Mouse (Mus musculus): ENCODE data around the gene Tfap2e. TPM values are rescaled to one million over a fixed set of nuclear protein-coding genes. Genes with fewer than 3 reads are reported as not detected.

The Tfap2e gene
- polyA plus RNA-seq, 1 experiment from 2014 or later, result not detected

DNA sequence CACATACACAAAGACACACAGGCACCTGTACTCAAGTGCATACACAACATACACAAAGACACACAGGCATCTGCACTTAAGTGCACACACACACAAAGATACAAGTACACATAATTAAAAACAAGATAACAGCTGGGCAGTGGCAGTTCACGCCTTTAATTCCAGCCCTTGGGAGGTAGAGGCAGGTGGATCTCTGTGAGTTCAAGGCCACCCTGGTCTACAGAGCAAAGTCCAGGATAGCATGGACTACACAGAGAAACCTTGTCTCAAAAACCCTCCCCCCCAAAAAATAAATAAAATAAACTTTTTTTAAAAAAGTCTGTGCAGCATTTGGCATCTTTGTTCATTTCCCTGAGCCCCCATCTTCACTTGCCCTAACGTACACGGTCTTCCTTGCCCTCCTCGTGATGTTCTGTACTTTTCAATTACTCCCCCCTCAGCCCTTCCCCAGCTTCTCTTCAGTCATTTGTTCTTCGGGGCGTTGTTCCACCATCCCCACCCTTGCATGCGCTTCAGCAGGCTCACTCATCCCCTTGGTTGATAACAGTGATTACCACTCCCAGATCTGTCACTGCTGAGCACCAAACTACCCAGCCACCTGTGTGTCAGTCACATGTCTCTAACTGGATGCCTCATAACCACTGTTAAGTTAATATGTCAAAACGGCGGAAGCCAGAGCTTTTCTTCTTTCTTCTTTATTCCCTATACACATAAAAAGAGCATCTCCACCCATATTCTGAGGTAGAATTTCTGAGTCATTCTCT lies 33.9 kb upstream of the Tfap2e start:
- Histone ChIP-seq H3K4me2 (ENCODE audit: low read depth, low read length) (no peak overlapping the region), H3K27me3 (replicated peaks; ENCODE audit: control insufficient read depth, insufficient read depth, low read length) (no peaks in the 10 kb centered on the region), H3K27ac (ENCODE audit: low read length) (no peak overlapping the region), H3K4me1 (ENCODE audit: control insufficient read depth, insufficient read depth, low read length) (peaks cover 5% of the 10 kb centered on the region; the same call in 1 of the 2 replicates), H3K9ac (ENCODE audit: low read depth, low read length) (no peak overlapping the region), H3K4me3 (ENCODE audit: low read length) (no peak overlapping the region), H3K36me3 (ENCODE audit: control insufficient read depth, insufficient read depth, low read length) (no peaks in the 10 kb centered on the region; the same call in 1 of the 2 replicates), H3K9me3 (ENCODE audit: control insufficient read depth, low read length) (no peaks in the 10 kb centered on the region)
- ATAC-seq, result peak; percentile 95
- WGBS, result 68% methylated on average over 9 of the region's 9 CpGs

- 65% methylated on average over 2 of the region's 2 CpGs for WGBS
- Histone ChIP-seq H3K9me3 (ENCODE audit: control insufficient read depth, low read length) (no peaks in the 10 kb centered on the region), H3K27me3 (replicated peaks; ENCODE audit: control insufficient read depth, insufficient read depth, low read length) (no peaks in the 10 kb centered on the region), H3K4me2 (ENCODE audit: low read depth, low read length) (0 out of 2 replicates have a peak overlapping the region, but pooled peaks have one; percentile 26), H3K9ac (ENCODE audit: low read depth, low read length) (no peak overlapping the region), H3K27ac (ENCODE audit: low read length) (peak overlapping the region; percentile 93), H3K4me1 (ENCODE audit: control insufficient read depth, insufficient read depth, low read length) (peaks cover 4% of the 10 kb centered on the region), H3K4me3 (ENCODE audit: low read length) (no peak overlapping the region), H3K36me3 (ENCODE audit: control insufficient read depth, insufficient read depth, low read length) (peaks cover 3% of the 10 kb centered on the region; the same call in 1 of the 2 replicates)
- peak; percentile 75 for ATAC-seq
Measured at GRCm38 (mm10) chr4:126763483-126763882, 27.4 kb upstream of the Tfap2e start.

- peaks cover 4% of the 10 kb centered on the region for H3K4me1 ChIP-seq (ENCODE audit: control insufficient read depth, insufficient read depth, low read length)
- H3K27me3 ChIP-seq (replicated peaks; ENCODE audit: control insufficient read depth, insufficient read depth, low read length), result no peaks in the 10 kb centered on the region
- H3K4me2 ChIP-seq (ENCODE audit: low read depth, low read length), result peak overlapping the region; percentile 26
- peaks cover 3% of the 10 kb centered on the region; the same call in 1 of the 2 replicates for H3K36me3 ChIP-seq (ENCODE audit: control insufficient read depth, insufficient read depth, low read length)
- WGBS, result 45% methylated on average over 11 of the region's 11 CpGs
- H3K9me3 ChIP-seq (ENCODE audit: control insufficient read depth, low read length), result no peaks in the 10 kb centered on the region
- H3K9ac ChIP-seq (ENCODE audit: low read depth, low read length), result no peak overlapping the region
- H3K27ac ChIP-seq (ENCODE audit: low read length), result peak overlapping the region; percentile 93
- H3K4me3 ChIP-seq (ENCODE audit: low read length), result peak overlapping the region; percentile 4
- peak; percentile 95 for ATAC-seq
Measured at GRCm38 (mm10) chr4:126762586-126763359, 26.7 kb upstream of the Tfap2e start.

DNA sequence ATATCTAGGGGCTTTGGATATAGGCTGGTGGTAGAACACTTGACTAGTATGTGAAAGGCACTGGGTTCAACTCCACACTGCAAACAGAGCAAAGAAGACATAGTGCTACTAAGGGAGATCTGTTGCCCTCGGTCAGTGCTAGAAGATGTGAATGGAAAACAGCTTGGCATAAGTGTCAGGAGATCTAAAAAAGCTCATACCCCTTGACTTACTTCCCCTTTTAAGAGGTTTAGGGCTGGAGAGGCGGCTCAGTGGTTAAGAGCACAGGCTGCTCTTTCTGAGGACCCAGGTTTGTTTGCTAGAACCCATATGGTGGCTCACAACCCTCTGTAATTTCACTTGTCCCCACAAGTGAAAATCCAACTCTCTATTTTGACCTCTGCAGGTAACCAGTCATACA lies 23.4 kb upstream of the Tfap2e start:
- Histone ChIP-seq H3K36me3 (ENCODE audit: control insufficient read depth, insufficient read depth, low read length) (peaks cover 3% of the 10 kb centered on the region; the same call in 1 of the 2 replicates), H3K4me2 (ENCODE audit: low read depth, low read length) (no peak overlapping the region), H3K9ac (ENCODE audit: low read depth, low read length) (no peak overlapping the region), H3K27ac (ENCODE audit: low read length) (no peak overlapping the region), H3K27me3 (replicated peaks; ENCODE audit: control insufficient read depth, insufficient read depth, low read length) (no peaks in the 10 kb centered on the region), H3K9me3 (ENCODE audit: control insufficient read depth, low read length) (no peaks in the 10 kb centered on the region), H3K4me3 (ENCODE audit: low read length) (no peak overlapping the region), H3K4me1 (ENCODE audit: control insufficient read depth, insufficient read depth, low read length) (peaks cover 8% of the 10 kb centered on the region)
- 87% methylated on average over 2 of the region's 2 CpGs for WGBS
- no peak for ATAC-seq

- no peaks in the 10 kb centered on the region for H3K27me3 ChIP-seq (replicated peaks; ENCODE audit: control insufficient read depth, insufficient read depth, low read length)
- no peak overlapping the region for H3K4me2 ChIP-seq (ENCODE audit: low read depth, low read length)
- ATAC-seq, result no peak
- H3K4me1 ChIP-seq (ENCODE audit: control insufficient read depth, insufficient read depth, low read length), result peaks cover 8% of the 10 kb centered on the region
- H3K27ac ChIP-seq (ENCODE audit: low read length), result no peak overlapping the region
- WGBS, result 81% methylated on average over 5 of the region's 5 CpGs
- peaks cover 3% of the 10 kb centered on the region; the same call in 1 of the 2 replicates for H3K36me3 ChIP-seq (ENCODE audit: control insufficient read depth, insufficient read depth, low read length)
- no peak overlapping the region for H3K9ac ChIP-seq (ENCODE audit: low read depth, low read length)
- H3K9me3 ChIP-seq (ENCODE audit: control insufficient read depth, low read length), result no peaks in the 10 kb centered on the region
- no peak overlapping the region for H3K4me3 ChIP-seq (ENCODE audit: low read length)
Measured at GRCm38 (mm10) chr4:126758299-126758698, 22.3 kb upstream of the Tfap2e start.

DNA sequence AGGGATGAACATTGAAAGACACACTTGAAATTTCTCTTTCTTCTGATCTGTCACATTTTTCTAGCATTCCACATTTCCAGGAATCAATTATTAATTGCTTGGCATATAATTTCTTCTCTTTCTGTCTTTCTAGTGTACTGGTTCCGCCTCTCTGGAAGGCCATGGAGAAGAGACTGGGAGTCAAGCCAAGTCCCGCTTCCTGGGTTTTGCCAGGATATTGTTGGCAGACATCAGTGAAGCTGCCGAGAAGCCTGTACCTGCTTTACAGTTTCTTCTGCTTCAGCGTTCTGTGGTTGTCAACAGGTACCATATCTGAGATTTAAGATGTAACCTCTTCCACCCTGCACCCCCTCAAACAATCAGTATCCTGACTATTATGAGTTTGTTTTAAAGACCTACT lies 20.7 kb upstream of the Tfap2e start:
- Histone ChIP-seq H3K4me2 (ENCODE audit: low read depth, low read length) (no peak overlapping the region; the same call in 1 of the 2 replicates), H3K4me3 (ENCODE audit: low read length) (no peak overlapping the region), H3K27ac (ENCODE audit: low read length) (no peak overlapping the region), H3K9ac (ENCODE audit: low read depth, low read length) (no peak overlapping the region), H3K4me1 (ENCODE audit: control insufficient read depth, insufficient read depth, low read length) (peaks cover 12% of the 10 kb centered on the region), H3K36me3 (ENCODE audit: control insufficient read depth, insufficient read depth, low read length) (peaks cover 3% of the 10 kb centered on the region; the same call in 1 of the 2 replicates), H3K9me3 (ENCODE audit: control insufficient read depth, low read length) (no peaks in the 10 kb centered on the region), H3K27me3 (replicated peaks; ENCODE audit: control insufficient read depth, insufficient read depth, low read length) (no peaks in the 10 kb centered on the region)
- 77% methylated on average over 4 of the region's 4 CpGs for WGBS
- ATAC-seq, result no peak

DNA sequence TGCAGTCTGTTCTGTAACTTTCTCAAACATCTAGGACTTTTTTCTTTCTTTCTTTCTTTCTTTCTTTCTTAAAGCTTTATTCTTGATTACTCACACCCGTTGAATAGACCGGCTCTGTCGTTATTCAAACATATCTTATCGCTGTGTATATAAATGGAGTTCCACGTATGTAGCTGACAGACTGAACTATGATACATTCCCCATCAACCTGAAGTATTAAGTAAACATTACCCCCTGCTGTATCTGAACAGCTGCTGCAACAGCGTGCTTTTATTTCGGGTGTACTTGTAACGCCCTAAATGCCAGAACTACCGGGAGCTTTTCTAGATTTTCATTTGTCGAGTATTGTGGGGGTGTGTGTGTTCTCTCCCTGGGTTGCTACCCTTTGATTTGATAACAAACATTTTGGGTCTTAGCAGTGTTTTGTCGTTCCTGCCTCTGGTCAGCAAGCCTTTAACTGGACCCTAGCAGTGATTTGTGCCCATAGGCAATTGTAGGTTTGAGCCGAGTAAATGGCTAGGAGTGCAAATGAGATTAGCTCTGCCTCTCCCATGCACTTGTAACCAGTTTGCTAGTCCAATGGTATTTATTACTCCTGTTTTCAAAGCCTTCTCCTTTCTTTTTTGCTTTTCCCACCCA lies 18.8 kb upstream of the Tfap2e start:
- ATAC-seq, result peak; percentile 34
- H3K9ac ChIP-seq (ENCODE audit: low read depth, low read length), result no peak overlapping the region; the same call in 1 of the 2 replicates
- peak overlapping the region; percentile 96 for H3K4me3 ChIP-seq (ENCODE audit: low read length)

GRCm38 (mm10) chr4:126754231-126754611 lies 18.2 kb upstream of the Tfap2e start:
- H3K9me3 ChIP-seq (ENCODE audit: control insufficient read depth, low read length), result no peaks in the 10 kb centered on the region
- peak overlapping the region; percentile 94 for H3K9ac ChIP-seq (ENCODE audit: low read depth, low read length)
- H3K4me1 ChIP-seq (ENCODE audit: control insufficient read depth, insufficient read depth, low read length), result peaks cover 28% of the 10 kb centered on the region
- H3K27me3 ChIP-seq (replicated peaks; ENCODE audit: control insufficient read depth, insufficient read depth, low read length), result no peaks in the 10 kb centered on the region
- peak overlapping the region; percentile 61 for H3K4me2 ChIP-seq (ENCODE audit: low read depth, low read length)
- peak overlapping the region; percentile 97 for H3K27ac ChIP-seq (ENCODE audit: low read length)
- 0 out of 2 replicates have a peak, but pooled peaks cover 2% of the 10 kb centered on the region for H3K36me3 ChIP-seq (ENCODE audit: control insufficient read depth, insufficient read depth, low read length)
- WGBS, result 2% methylated on average over 12 of the region's 12 CpGs
- ATAC-seq, result no peak
- peak overlapping the region; percentile 96 for H3K4me3 ChIP-seq (ENCODE audit: low read length)

More for the DNA sequence above, 18.8 kb upstream of the Tfap2e start:
- Histone ChIP-seq H3K4me1 (ENCODE audit: control insufficient read depth, insufficient read depth, low read length) (peaks cover 22% of the 10 kb centered on the region), H3K4me2 (ENCODE audit: low read depth, low read length) (peak overlapping the region; percentile 61), H3K9me3 (ENCODE audit: control insufficient read depth, low read length) (no peaks in the 10 kb centered on the region), H3K36me3 (ENCODE audit: control insufficient read depth, insufficient read depth, low read length) (no peaks in the 10 kb centered on the region), H3K27ac (ENCODE audit: low read length) (peak overlapping the region; percentile 97), H3K27me3 (replicated peaks; ENCODE audit: control insufficient read depth, insufficient read depth, low read length) (no peaks in the 10 kb centered on the region)
- WGBS, result 29% methylated on average over 12 of the region's 12 CpGs
